Mouse (Mus musculus) mesoderm, embryonic 11.5 days (tissue): ENCODE data around the gene Ccdc24.

Experiments used
- DNase-seq: peaks from one replicate; pipeline ENCODE4 v3.0.0-alpha.2; 2012; ENCODE audit warnings: low read depth, low spot score

Gene Ccdc24

DNA sequence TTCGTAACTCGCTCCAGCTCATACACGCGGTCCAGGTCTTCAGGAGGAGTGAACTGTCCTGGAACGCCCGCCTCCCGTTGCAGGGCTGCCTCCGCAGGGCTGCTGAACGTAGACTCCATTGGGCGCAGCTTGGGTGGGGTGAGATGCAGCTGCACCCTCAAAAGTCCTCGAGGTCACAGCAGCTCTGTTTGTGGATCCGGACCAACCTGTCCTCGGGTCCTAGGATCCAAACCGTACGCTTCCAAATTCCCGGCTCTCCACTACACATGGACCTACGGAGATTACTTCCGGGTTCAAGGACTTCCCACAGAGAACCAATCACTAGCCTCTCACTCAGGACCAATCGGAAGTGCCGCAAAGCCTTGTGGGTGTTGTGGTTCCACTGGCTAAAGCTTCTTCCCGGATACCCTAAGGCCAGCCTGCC lies 19.4 kb upstream of the Ccdc24 start, which contains the start of gene Dph2:
Gene Dph2, minus strand, starts transcription at position 295 of the 424 bp plus-strand sequence.
- peak; percentile 92 for DNase-seq

DNA sequence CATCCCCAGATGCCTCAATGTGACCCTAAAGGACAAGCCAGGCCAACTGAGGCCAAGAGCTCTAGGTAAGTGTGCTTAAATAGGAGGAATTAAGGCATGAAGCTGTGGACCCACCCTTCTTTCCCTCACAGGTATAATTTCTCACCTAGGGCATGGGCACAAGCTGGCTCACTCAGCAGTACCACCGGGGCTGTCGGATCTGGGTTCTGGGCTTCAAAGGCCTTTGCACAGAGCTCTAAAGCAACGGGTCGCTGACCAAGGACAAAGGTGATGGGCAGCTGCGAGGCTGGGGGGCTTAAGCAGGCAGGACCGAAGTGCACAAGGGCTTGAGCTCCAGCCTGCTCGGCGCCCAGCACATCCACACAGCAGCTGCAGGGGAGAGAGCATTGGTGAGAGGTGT lies 18.4 kb upstream of the Ccdc24 start:
- no peak for DNase-seq

DNA sequence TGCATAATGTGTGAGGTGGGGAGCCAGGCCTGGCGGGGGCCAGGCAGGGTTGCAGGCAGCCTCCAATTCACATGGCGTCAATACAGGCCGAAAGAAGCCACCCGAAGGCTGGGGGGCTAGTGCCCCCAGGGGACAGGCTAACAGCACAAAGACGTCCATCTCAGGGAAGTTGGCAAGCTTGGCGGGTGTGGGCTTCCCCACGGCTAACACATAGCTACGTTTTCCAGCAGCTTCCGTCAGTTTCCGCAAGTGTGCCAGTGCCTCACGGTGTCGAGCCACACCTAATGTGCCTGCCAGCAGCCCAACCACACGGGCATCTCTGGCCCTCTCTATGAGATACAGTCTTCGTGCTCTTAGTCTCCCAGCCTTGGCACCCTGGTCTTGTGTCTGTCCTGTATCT lies 17.7 kb upstream of the Ccdc24 start:
- no peak for DNase-seq

DNA sequence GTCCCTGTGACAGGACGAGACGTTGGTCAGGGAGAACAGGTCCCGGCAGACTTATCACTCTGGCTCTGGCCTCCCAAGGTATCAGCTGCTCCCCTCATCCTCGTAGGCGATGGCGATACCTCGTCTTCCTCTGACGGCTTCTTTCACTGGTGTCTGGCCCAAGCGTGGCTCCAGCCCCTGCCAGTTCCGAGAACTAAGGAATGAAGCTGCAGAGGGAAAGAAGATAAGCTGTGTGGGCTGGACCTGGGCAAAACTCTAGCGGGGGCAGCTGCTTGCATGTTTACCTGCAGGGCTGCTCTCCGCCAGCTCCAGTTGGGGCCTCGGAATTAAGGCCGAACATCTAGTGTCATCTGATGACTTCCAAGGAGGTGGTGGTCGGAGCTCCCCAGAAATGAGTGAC lies 17.1 kb upstream of the Ccdc24 start:
- no peak for DNase-seq

DNA sequence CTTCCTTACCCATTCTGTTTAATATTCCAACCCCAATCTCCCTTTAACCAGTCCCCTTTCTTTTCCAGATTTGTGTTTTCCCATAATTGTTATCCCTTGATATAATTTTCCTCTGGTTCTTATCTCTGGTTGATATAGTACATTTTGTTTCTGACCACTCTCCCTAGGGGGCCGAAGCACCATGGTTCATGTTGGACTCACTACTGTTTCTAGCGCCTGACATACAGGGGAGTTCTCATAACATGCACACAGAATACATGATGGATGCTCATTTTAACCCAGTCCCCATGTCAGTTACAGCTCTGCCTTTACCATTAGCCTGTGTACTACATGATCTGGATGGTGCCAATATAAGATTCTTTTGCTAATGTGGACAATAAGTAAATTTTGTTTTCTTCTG lies 15.6 kb upstream of the Ccdc24 start:
- DNase-seq, result no peak

DNA sequence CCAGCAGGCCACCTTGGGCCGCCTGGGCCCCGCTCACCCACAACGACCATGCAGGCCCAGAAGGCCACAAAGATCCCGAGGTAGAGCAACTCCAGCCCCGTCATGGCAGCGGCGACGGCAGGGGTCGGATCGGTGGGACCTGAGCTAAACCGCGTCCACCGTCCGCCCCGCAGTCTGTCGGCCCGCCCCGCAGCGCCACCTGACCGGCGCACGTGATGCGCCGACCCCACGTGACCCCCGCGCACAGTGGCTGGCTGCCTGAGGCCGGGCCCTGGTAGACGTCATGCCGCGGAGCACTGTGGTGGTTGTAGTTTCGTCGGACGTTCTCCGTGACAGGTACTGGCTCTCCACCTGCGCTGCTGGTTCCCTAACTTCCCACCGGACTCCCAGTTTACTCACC lies 14.8 kb upstream of the Ccdc24 start, which contains the start of gene Atp6v0b:
Gene Atp6v0b, minus strand, starts transcription at position 201 of the 400 bp plus-strand sequence.
- peak; percentile 91 for DNase-seq

DNA sequence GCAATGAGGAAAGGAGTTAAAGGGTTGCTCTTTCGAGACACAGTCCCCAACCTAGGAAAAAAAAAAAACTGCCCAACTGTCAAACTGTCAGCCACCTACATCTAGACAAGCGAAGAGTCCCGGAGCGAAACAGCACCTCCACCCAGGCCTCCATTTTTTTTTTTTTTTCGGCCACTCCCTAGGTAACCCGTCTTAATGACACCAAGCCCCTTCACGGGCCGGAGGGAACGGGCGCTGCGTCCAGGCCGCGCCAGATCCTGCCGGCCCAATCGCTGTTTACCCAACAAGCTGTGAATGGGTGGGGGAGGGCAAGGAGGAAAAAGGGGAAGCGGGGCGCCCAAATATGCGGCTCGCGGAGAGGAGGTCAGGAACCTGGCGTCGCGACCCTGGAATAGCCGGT lies 14.3 kb upstream of the Ccdc24 start:
- DNase-seq, result no peak

DNA sequence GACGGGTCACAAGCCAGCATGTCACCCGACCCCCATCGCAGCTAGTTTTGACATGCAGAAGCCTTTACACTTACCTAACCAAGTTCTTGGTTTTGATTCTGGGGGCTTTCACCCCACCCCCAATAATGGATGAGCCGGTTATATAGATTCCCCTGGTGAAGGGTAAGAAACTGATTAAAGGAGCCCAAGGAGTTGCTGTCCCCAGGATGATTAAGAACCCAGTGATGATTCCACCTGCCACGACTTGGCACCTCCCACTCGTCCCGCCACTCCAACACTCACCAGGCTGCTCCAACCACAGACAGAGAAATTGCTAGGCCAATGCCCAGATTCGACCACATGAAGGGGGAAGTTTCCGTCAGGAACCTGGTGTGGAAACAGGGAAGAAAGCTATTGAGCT lies 13.6 kb upstream of the Ccdc24 start:
- DNase-seq, result no peak

DNA sequence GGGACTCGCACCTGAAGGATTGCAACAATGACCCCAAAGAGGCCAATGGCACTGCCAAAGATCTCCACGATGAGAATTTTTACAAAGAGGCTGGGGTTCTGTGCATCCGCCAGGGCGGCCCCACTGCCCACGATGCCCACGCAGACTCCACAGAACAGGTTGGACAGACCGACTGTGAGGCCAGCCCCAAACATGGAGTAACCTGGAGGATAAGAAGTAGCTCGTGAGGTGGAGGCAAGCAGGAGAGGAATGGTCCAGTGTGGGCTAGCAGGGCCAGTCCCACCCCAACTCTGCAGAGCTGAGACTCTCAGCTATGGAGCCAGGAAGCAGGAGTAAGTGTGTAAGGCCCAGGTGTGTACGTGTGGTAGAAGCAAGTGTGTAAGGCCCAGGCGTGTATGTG lies 12.7 kb upstream of the Ccdc24 start:
- DNase-seq, result no peak

DNA sequence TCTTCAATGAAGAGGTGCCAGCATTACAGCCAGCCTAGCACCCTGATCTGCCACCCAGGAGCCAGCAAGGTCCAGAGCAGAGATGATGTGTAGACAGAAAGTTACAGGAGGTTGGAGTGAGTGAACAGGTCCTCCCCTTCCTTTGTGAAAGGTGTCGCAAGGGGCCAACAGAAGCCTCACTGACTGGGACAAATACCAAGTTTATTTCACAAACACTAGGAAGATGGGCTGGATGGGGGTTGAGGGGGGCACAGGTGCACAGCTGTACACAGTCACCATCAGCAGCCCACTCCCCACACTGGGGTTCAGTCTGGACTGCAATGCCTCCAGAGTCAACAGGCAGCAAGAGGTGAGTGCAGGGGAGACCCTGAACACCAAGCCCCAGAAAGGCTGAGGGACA lies 11.8 kb upstream of the Ccdc24 start:
- DNase-seq, result no peak

DNA sequence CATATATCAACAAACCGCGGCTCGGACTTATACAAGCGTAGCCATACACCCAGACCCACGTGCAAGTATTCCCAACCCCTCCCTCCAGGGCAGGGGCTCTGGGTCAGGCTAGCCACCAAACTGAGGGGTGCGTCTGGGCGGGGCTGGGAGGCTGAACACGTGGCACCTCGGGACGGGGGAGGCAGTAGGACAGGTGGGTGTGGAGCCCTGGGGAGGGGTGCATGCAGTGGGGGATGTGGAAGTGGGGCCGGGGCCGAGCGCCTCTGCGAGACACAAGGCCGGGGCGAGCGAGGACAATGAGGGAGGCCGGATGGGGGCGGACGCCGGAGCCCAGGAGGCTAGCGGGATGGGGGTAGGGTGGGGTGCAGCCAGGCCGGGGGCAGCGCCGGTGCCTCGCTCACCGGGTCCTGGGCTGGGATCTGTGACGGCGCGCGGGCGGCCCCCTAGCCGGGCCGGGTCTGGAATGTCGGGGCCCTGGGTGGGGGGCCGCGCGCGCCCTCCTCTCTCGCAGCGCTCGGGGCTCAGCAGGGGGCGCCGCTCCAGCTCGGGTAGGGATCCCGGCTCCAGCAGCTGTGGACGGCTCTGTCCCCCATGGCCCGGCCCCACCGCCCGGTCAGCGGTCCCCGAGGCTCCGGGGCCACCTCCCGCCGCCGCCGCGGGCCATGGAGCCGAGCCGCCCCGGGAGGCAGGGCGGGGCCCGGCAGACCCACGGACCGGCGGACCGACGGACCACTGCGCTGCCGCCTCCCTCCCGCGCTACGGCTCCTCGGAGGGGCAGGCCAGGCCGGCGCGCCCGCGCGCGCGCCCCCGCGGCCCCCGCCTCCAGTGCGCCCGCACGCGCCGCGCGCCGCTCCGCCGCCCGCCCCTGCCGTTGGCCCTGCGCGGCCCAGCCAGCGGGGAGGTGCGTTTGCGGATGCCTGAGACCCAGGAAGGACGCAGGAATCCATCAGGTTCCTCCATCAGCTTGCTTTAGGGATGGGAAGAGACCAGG lies 10.6 kb upstream of the Ccdc24 start, which contains the start of gene B4galt2:
Gene B4galt2, minus strand, starts transcription at position 787 of the 991 bp plus-strand sequence.
- DNase-seq, result peak; percentile 54

DNA sequence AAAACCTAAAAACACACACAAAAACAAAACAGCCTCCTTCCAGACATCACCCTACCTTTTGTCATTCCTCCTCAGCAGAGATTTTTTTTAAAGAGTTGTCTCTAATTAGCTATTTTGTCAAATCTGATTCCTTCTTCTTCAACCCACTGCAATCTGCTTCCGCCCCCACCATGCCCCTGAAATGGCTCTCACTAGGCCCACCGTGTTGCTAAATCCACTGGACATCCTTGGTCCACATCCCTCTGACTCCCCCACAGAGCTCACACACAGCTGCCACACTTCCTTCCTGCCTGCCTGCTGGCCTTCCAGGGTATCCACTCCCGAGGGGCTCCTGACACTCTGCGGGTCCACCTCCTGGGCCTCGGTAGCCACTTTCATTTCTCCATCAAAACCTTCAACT lies 6.3 kb upstream of the Ccdc24 start:
- DNase-seq, result no peak

DNA sequence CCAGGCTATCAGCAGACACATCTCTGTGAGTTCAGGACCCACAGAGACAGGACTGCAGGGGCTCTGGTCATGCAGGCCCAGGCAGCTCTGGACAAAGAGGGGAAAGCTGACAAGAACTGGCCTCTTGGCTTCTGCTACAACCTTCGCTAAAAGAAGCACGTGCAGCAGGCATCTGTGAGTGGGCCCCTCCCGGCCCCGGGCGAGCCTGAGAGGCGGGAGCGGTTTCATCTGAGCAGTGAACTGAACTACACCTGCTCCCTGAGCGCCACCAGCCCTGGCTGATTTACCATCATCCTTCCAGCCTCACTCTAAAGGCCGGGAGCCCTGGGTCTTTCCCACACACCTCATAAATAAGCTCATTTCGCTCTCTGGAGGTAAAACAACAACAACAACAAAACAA lies 5.9 kb upstream of the Ccdc24 start:
- no peak for DNase-seq

DNA sequence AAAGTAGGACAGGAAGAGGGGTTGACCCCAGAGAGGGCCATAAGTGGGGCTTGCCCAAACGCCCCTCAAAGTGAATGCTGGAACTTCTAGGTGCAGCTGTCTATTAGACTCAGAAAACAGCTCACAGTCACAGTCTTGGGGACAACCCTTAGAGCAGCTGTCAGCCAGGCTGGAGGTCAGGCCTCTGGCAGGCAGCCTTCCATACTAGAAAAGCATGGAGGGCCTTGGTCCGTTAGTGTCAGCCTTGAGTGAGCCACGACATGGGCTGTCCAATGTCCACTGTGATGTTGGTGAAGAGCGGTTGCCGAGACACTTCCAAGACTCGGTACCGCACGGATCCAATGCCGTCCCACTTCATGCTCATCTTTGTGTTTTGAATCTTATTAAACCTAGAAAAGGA lies 1.3 kb upstream of the Ccdc24 start:
- no peak for DNase-seq

DNA sequence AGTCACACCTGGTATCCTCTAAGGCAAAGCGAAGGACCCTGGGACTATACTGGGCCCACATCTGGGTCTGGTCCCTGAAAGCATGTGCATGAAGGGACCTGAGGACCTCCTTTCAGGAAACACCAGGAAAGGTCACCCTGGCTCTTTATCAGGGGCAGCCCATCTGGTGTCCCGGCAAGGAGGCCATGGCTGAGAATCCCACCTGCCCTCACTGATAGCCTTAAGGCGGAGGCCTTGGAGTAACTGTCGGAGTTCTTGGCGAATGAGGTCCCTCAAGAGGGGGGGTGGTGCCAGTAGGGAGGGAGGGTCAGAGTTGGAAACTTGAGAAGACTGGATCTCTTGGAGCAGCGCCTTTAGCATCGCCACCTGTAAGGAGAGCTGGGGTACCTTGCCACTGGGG lies 570 bp downstream of the Ccdc24 start:
- DNase-seq, result no peak

DNA sequence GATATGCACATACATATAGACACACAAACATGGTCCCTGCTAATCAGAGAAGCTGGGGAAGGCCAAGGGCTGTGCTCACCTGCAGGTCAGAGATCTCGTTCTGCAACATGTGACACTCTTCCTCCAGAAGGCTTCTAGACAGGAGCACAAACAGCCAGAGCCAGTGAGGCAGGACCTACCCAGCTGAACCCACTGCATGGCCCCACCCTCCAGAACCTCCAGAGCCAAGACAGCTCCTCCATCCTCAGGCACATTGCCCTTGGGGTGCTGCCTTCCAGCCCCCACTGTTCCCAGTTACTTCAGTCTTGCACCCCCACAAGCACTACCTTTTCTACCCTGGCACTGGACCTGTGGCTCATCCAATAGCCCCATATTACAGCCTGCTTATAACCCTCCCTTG lies 1.9 kb downstream of the Ccdc24 start:
- DNase-seq, result no peak

DNA sequence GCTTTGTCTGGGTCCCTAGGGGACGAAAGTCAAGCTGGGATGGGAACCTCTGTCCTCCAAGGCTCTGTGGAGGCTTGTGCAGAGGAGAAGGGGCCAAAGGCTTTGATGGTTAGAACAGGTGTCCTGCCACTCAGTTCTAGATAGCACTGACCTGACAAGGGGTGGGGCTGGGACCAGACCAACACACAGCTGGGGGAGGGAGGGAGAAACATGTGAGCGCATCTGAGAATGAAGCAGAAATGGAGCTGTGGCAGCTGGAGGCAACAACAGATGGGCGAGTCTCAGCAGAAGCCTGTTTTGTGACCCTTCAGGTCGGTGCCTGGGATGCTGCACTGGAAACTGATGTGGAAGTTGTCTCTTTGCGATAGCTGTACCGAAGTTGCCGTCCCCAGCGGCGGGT lies 3.0 kb downstream of the Ccdc24 start:
- no peak for DNase-seq

DNA sequence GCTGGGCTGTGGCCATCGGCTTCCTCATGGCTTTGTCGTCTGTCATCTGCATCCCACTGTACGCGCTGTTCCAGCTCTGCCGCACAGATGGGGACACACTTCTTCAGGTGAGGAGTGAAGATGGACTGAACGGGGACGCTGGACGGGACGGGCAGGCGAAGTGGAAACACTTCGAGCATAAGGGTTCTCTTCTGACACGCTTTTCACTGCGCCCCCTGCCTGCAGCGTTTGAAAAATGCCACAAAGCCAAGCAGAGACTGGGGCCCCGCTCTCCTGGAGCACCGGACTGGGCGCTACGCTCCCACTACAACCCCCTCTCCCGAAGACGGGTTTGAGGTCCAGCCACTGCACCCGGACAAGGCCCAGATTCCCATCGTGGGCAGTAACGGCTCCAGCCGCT lies 4.5 kb downstream of the Ccdc24 start:
- peak; percentile 70 for DNase-seq

DNA sequence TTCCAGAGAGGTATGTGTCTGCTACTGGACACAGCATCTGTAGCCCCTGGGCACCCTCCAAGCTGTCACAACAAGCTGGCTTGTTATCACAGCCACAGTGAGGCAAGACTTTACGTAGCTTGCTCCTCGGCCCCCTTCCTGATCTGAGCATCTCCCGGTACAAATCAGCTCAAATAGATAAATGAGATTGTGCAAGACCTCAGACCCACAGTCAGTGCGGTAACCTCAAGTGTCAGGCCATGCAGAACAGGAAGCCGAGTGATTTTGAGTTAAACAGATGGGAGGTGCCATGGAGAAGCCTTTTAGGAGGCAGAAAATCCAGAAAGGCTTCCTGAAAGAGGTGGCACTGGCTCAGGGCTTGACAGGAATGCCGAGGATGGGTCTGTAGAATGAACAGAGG lies 5.4 kb downstream of the Ccdc24 start:
- DNase-seq, result no peak

DNA sequence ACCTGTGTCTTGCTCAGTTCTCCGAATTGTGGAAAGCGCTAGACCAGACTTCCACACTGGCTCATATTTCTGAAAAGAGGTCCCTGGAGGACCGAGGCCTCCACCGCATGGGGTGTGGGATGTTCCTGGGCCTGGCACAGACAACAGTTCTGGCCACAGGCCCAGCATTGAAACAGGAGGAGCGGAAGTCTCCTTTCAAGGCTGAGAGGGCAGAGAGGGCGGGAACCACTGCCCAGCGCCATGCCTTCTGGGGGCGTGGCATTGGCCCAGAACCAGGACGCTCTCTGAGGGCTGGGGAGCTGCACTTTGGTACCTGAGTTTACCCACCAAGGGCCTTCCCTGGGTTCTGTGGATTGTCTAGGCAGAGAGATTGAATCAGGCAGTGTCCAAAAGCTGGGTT lies 6.3 kb downstream of the Ccdc24 start:
- DNase-seq, result no peak

DNA sequence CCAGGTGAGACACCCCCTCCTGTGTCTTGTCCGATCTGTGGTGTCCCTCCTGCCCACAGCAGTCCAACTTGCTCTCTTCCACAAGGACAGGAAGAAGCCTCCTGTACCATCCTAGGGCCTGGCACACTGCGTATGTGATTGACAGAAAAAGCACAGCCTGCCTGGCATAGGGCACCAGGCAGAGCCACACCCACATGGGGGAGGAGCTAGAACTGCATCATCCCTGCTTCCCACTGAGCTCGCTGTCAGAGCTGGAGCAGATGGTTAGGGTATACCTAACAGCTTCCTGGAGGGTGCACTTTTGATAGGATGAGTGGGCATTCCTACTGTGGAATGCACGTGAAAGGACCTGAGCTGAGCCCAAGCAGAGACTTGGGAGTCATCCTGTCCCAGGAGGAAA lies 9.5 kb downstream of the Ccdc24 start:
- no peak for DNase-seq

DNA sequence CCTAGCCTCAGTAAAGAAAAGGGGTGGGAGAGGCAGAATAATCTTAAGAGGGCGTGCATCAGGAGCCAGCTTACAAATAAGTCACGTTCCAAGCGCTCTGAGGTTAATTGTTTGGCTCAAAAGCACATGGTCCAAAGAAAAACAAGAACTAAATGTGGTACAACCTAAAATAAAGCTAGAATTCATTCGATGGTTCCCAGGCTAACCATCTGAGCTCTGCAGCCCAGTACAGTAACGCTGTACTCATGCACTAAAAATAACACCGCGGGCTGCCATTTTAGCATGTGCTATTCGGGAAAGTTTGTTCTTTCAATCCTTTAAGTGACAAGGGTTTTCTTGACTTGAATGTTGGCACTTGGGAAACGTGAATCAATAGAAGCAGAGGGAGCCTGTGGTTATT lies 11.8 kb downstream of the Ccdc24 start:
- no peak for DNase-seq

DNA sequence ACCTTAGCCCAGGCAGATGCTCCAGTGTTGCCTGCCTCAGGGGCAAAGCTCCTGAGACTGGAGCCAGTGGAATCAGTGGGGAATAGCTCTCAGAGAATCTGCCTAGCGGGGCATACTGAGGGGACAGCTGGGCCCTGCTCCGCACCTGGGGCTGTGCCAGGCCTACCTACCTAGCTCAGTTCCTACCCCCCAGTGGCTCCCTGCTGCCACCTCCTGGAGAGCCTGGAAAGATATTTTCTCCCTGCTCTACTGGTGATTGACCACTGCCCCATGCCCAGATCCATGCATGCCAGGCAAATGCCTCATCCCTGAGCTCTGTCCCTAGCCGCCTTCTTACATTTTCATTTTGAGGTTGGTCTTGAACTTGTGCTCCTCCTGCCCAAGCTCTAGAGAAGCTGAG lies 13.6 kb downstream of the Ccdc24 start:
- DNase-seq, result no peak
